Mouse (Mus musculus): ENCODE results near the gene C1qb.

Gene C1qb

GRCm38 (mm10) chr4:136894821-136895220, 8.8 kb upstream of the C1qb start:
- in situ Hi-C loops (cut with MboI, MseI): loop anchor here in 1 of 2 experiments (5.0 kb wide), 1 partner anchor 177 kb away; no protein-coding TSS in a partner anchor

GRCm38 (mm10) chr4:136893691-136894543, 7.9 kb upstream of the C1qb start:
- in situ Hi-C loops (cut with MboI, MseI): loop anchor here in 1 of 2 experiments (5.0 kb wide), 1 partner anchor 178 kb away; no protein-coding TSS in a partner anchor

- in situ Hi-C loops (cut with MboI, MseI): loop anchor here in 1 of 2 experiments (5.0 kb wide), 1 partner anchor 179 kb away; no protein-coding TSS in a partner anchor
Measured at GRCm38 (mm10) chr4:136892811-136893210, 6.8 kb upstream of the C1qb start, which contains the start of gene C1qc. C1qc (minus strand) TSS chr4:136893065.

- in situ Hi-C loops (cut with MboI, MseI): loop anchor here in 1 of 2 experiments (5.0 kb wide), 1 partner anchor 180 kb away; no protein-coding TSS in a partner anchor
Measured at GRCm38 (mm10) chr4:136892371-136892770, 6.4 kb upstream of the C1qb start.

GRCm38 (mm10) chr4:136891115-136891514, 5.1 kb upstream of the C1qb start:
- in situ Hi-C loops (cut with MboI, MseI): loop anchor here in 1 of 2 experiments (5.0 kb wide), 1 partner anchor 181 kb away; no protein-coding TSS in a partner anchor

- in situ Hi-C loops (cut with MboI, MseI): loop anchor here in 1 of 2 experiments (5.0 kb wide), 1 partner anchor 182 kb away; no protein-coding TSS in a partner anchor
Measured at GRCm38 (mm10) chr4:136889981-136890380, 4.0 kb upstream of the C1qb start.

GRCm38 (mm10) chr4:136887714-136888113, 1.7 kb upstream of the C1qb start:
- in situ Hi-C loops (cut with MboI, MseI): no loop called here

- in situ Hi-C loops (cut with MboI, MseI): no loop called here
Measured at GRCm38 (mm10) chr4:136878601-136879000, 7.4 kb downstream of the C1qb start.

- in situ Hi-C loops (cut with MboI, MseI): no loop called here
Measured at GRCm38 (mm10) chr4:136878171-136878570, 7.8 kb downstream of the C1qb start.

GRCm38 (mm10) chr4:136876971-136877370, 9.0 kb downstream of the C1qb start:
- in situ Hi-C loops (cut with MboI, MseI): no loop called here

GRCm38 (mm10) chr4:136875012-136875411, 11.0 kb downstream of the C1qb start:
- in situ Hi-C loops (cut with MboI, MseI): no loop called here

GRCm38 (mm10) chr4:136868371-136868770, 17.6 kb downstream of the C1qb start:
- in situ Hi-C loops (cut with MboI, MseI): no loop called here

GRCm38 (mm10) chr4:136867690-136868345, 18.2 kb downstream of the C1qb start:
- in situ Hi-C loops (cut with MboI, MseI): no loop called here

- in situ Hi-C loops (cut with MboI, MseI): no loop called here
Measured at GRCm38 (mm10) chr4:136865531-136865930, 20.5 kb downstream of the C1qb start.

- in situ Hi-C loops (cut with MboI, MseI): no loop called here
Measured at GRCm38 (mm10) chr4:136864751-136865470, 21.1 kb downstream of the C1qb start.

GRCm38 (mm10) chr4:136863517-136863916, 22.5 kb downstream of the C1qb start:
- in situ Hi-C loops (cut with MboI, MseI): no loop called here

GRCm38 (mm10) chr4:136862411-136862810, 23.6 kb downstream of the C1qb start:
- in situ Hi-C loops (cut with MboI, MseI): no loop called here

GRCm38 (mm10) chr4:136861806-136862205, 24.2 kb downstream of the C1qb start:
- in situ Hi-C loops (cut with MboI, MseI): no loop called here

- in situ Hi-C loops (cut with MboI, MseI): no loop called here
Measured at GRCm38 (mm10) chr4:136860022-136860421, 26.0 kb downstream of the C1qb start.

- in situ Hi-C loops (cut with MboI, MseI): no loop called here
Measured at GRCm38 (mm10) chr4:136855081-136855480, 30.9 kb downstream of the C1qb start.

GRCm38 (mm10) chr4:136852989-136853388, 33.0 kb downstream of the C1qb start:
- in situ Hi-C loops (cut with MboI, MseI): no loop called here

- in situ Hi-C loops (cut with MboI, MseI): no loop called here
Measured at GRCm38 (mm10) chr4:136852119-136852518, 33.9 kb downstream of the C1qb start.
